Mouse (Mus musculus) 3134 (cell line): Measurements from ENCODE around the gene Smtnl2.

Experiments used
- DNase-seq: peaks from one replicate; pipeline ENCODE4 v3.0.0-alpha.2; 2011; ENCODE audit warnings: low spot score; ENCODE audit not compliant: insufficient read length; ENCODE audit errors: extremely low read depth

Smtnl2 gene

GRCm38 (mm10) chr11:72405532-72405931 lies 6.0 kb downstream of the Smtnl2 start:
- no peak for DNase-seq

GRCm38 (mm10) chr11:72402969-72403368 lies 8.5 kb downstream of the Smtnl2 start:
- DNase-seq, result no peak

- no peak for DNase-seq
These were observed 9.5 kb downstream of the Smtnl2 start for GRCm38 (mm10) chr11:72402017-72402416.

GRCm38 (mm10) chr11:72401068-72401467 lies 10.4 kb downstream of the Smtnl2 start:
- no peak for DNase-seq

- DNase-seq, result no peak
These were observed 13.5 kb downstream of the Smtnl2 start for GRCm38 (mm10) chr11:72397811-72398525.

GRCm38 (mm10) chr11:72397072-72397471 lies 14.4 kb downstream of the Smtnl2 start:
- no peak for DNase-seq

- DNase-seq, result no peak
These were observed 14.9 kb downstream of the Smtnl2 start for GRCm38 (mm10) chr11:72396621-72397020.

- no peak for DNase-seq
These were observed 15.9 kb downstream of the Smtnl2 start for GRCm38 (mm10) chr11:72395652-72396051.

GRCm38 (mm10) chr11:72394694-72395093 lies 16.8 kb downstream of the Smtnl2 start:
- no peak for DNase-seq

GRCm38 (mm10) chr11:72393669-72394068 lies 17.8 kb downstream of the Smtnl2 start:
- DNase-seq, result no peak

GRCm38 (mm10) chr11:72393243-72393642 lies 18.3 kb downstream of the Smtnl2 start:
- no peak for DNase-seq

GRCm38 (mm10) chr11:72391181-72391580 lies 20.3 kb downstream of the Smtnl2 start:
- DNase-seq, result no peak

GRCm38 (mm10) chr11:72389407-72390142 lies 21.9 kb downstream of the Smtnl2 start:
- DNase-seq, result no peak

GRCm38 (mm10) chr11:72388113-72388529 lies 23.4 kb downstream of the Smtnl2 start:
- DNase-seq, result no peak

- no peak for DNase-seq
These were observed 32.2 kb downstream of the Smtnl2 start for GRCm38 (mm10) chr11:72379351-72379750.

- no peak for DNase-seq
These were observed 33.3 kb downstream of the Smtnl2 start for GRCm38 (mm10) chr11:72378222-72378621.

- DNase-seq, result no peak
These were observed 35.0 kb downstream of the Smtnl2 start for GRCm38 (mm10) chr11:72376562-72376961.

- no peak for DNase-seq
These were observed 41.4 kb downstream of the Smtnl2 start for GRCm38 (mm10) chr11:72369904-72370672.

GRCm38 (mm10) chr11:72367934-72368674 lies 43.4 kb downstream of the Smtnl2 start:
- no peak for DNase-seq

GRCm38 (mm10) chr11:72366126-72366525 lies 45.4 kb downstream of the Smtnl2 start:
- DNase-seq, result no peak

GRCm38 (mm10) chr11:72364526-72364925 lies 47.0 kb downstream of the Smtnl2 start:
- no peak for DNase-seq
